Mouse (Mus musculus): ENCODE measurements around the gene Prpf40b. TPM values are rescaled to one million over a fixed set of nuclear protein-coding genes. Genes with fewer than 3 reads are reported as not detected.

Gene Prpf40b
- 3.4 TPM for polyA plus RNA-seq (2014; fragmentation: Illumina TruSeq; extraction: RNeasy Lipid Tissue Mini Kit (QIAGEN cat#74804); ENCODE audit: low read depth, low replicate concordance)

DNA sequence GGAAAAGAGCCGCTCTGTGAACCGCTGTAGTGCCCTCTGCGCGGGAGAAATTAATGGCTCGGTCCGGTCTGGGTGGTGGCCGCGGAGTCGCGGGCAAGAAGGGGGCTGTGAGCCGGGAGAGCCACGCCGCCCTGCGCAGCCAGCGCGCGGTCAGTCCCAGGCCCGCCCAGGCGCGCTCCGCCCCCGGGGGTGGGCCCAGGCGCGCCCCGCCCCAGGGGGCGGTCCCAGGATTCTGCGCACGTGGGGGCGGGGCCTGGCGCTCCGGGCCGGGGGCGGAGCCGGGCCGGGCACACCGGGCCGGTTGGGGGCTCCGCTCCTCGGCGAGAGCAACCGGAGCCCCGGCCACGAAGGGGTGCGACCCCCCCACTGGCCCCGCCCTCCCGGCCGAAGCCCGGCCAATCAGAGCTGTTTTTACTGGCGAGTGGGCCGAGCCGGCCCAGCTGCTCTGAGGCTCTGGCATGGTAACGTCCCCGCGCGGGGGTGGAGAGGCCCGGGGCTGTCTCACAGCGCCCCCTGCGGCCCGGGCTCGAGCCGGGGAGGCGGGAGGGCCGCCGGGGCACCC is at the start of gene Prpf40b:
Gene Prpf40b, plus strand, starts transcription at position 275 of the 562 bp plus-strand sequence.

DNA sequence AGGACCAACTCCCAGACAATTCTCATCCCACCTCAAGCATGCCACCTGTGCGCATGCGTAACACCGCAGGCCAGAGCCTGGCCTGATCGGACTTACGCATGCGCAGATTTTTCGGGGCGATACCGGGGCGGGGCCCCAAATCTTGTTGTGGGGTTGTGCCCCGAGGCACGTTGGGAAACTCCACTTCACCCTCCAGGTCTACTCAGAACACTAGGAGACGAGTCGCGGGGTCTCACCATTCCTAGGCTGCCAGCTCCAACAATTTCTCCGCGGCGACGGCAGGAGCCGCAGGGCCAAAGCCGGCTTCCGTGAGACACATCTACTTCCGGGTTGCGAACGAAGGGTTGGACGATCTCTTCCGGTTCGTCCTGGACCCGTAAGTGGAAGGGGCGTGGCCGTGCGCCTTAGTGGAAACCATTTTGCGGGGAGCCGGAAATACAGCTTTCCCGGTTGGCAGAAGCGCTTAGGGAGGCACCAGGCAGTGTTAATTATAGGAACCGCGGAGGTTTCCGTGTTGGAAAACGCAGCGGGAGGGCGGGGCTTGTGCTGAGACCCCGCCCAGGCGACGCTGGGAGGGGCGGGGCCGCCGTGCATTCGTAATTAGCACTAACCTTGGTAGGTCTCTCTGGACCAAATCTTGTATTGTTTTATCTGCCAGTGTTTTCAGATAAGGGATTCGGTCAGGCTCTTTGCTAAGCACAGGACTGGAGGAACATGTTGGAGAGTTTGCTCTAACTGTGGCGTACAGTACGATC is 43.1 kb upstream of the Prpf40b start, which contains the start of gene Mcrs1:
Gene Mcrs1, minus strand, starts transcription at position 336 of the 755 bp plus-strand sequence.

DNA sequence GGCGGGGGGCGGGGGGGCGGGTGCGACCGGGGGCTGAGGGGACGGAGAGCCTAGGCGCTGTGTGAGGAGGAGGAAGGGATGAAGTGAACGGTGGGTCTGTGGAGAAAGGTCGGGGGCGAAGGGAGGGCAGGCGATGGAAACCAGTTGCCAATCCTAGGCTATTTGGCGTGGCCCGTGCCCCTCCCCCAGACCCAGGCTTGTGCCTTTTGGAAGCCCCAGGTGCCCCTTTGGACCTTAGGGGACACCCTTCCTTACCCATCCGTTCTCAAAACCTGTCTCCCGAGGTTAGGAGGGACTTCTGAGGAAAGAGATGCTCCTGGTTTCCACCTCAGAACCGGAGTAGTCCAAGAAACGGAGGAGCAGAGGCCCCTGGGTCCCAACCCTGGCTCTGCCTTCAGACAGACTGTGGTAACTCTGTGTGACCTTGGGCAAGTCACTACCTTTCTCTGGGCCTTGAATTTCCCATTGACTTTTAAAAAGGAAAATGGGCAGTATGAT is 646 bp downstream of the Prpf40b start, which contains the start of gene Fam186b:
Gene Fam186b, minus strand, starts transcription at position 405 of the 498 bp plus-strand sequence.

Other genes starting within 250 kb of the Prpf40b start
- gene Prph, start 239.9 kb upstream of the Prpf40b start, polyA plus RNA-seq (2014; fragmentation: Illumina TruSeq; extraction: RNeasy Lipid Tissue Mini Kit (QIAGEN cat#74804); ENCODE audit: low read depth, low replicate concordance) = not detected
- not detected for gene Troap, start 220.5 kb upstream of the Prpf40b start, polyA plus RNA-seq (2014; fragmentation: Illumina TruSeq; extraction: RNeasy Lipid Tissue Mini Kit (QIAGEN cat#74804); ENCODE audit: low read depth, low replicate concordance)
- gene C1ql4, start 207.3 kb upstream of the Prpf40b start, polyA plus RNA-seq (2014; fragmentation: Illumina TruSeq; extraction: RNeasy Lipid Tissue Mini Kit (QIAGEN cat#74804); ENCODE audit: low read depth, low replicate concordance) = not detected
- gene Dnajc22, start 201.9 kb upstream of the Prpf40b start, polyA plus RNA-seq (2014; fragmentation: Illumina TruSeq; extraction: RNeasy Lipid Tissue Mini Kit (QIAGEN cat#74804); ENCODE audit: low read depth, low replicate concordance) = 26.7 TPM
- 4.0 TPM for gene Spats2, start 169.2 kb upstream of the Prpf40b start, polyA plus RNA-seq (2014; fragmentation: Illumina TruSeq; extraction: RNeasy Lipid Tissue Mini Kit (QIAGEN cat#74804); ENCODE audit: low read depth, low replicate concordance)
- not detected for gene Kcnh3, start 70.2 kb upstream of the Prpf40b start, polyA plus RNA-seq (2014; fragmentation: Illumina TruSeq; extraction: RNeasy Lipid Tissue Mini Kit (QIAGEN cat#74804); ENCODE audit: low read depth, low replicate concordance)
- 0.93 TPM for gene Mcrs1, start 43.1 kb upstream of the Prpf40b start, polyA plus RNA-seq (2014; fragmentation: Illumina TruSeq; extraction: RNeasy Lipid Tissue Mini Kit (QIAGEN cat#74804); ENCODE audit: low read depth, low replicate concordance)
- not detected for gene Fam186b, start 801 bp downstream of the Prpf40b start, polyA plus RNA-seq (2014; fragmentation: Illumina TruSeq; extraction: RNeasy Lipid Tissue Mini Kit (QIAGEN cat#74804); ENCODE audit: low read depth, low replicate concordance)
- gene Fmnl3, start 75.4 kb downstream of the Prpf40b start, polyA plus RNA-seq (2014; fragmentation: Illumina TruSeq; extraction: RNeasy Lipid Tissue Mini Kit (QIAGEN cat#74804); ENCODE audit: low read depth, low replicate concordance) = 0.64 TPM
- 634 TPM for gene Tmbim6, start 97.8 kb downstream of the Prpf40b start, polyA plus RNA-seq (2014; fragmentation: Illumina TruSeq; extraction: RNeasy Lipid Tissue Mini Kit (QIAGEN cat#74804); ENCODE audit: low read depth, low replicate concordance)
- not detected for gene Nckap5l, start 162.7 kb downstream of the Prpf40b start, polyA plus RNA-seq (2014; fragmentation: Illumina TruSeq; extraction: RNeasy Lipid Tissue Mini Kit (QIAGEN cat#74804); ENCODE audit: low read depth, low replicate concordance)
- gene Bcdin3d, start 179.6 kb downstream of the Prpf40b start, polyA plus RNA-seq (2014; fragmentation: Illumina TruSeq; extraction: RNeasy Lipid Tissue Mini Kit (QIAGEN cat#74804); ENCODE audit: low read depth, low replicate concordance) = 0.64 TPM
- not detected for gene Faim2, start 233.1 kb downstream of the Prpf40b start, polyA plus RNA-seq (2014; fragmentation: Illumina TruSeq; extraction: RNeasy Lipid Tissue Mini Kit (QIAGEN cat#74804); ENCODE audit: low read depth, low replicate concordance)